Mouse (Mus musculus): ENCODE measurements around the gene Efhd2.

GRCm38 (mm10) chr4:141871333-141871725, 3.4 kb downstream of the Efhd2 start:
- TF ChIP-seq POLR2A (IDR thresholded peaks at IDR 0.05; ENCODE audit: borderline replicate concordance, extremely low read depth, insufficient read depth, insufficient read length, poor library complexity, severe bottlenecking) (no peak), CTCF (IDR thresholded peaks at IDR 0.05; ENCODE audit: borderline replicate concordance, extremely low read depth, insufficient read depth, insufficient read length) (no peak)
